Mouse (Mus musculus) fibroblast of lung, adult 2 months (primary cell): Measurements from ENCODE around the gene Sephs2.

Experiments used
- DNase-seq: peaks from one replicate; pipeline ENCODE4 v3.0.0-alpha.2; 2011; ENCODE audit warnings: low read depth

Gene Sephs2

GRCm38 (mm10) chr7:127273925-127274789, at the start of gene Sephs2:
TSS of gene Sephs2 (minus strand) at chr7:127274055.
- peak; percentile 90 for DNase-seq

- DNase-seq = no peak
These were observed 48.2 kb upstream of the Sephs2 start for GRCm38 (mm10) chr7:127322085-127322484.

GRCm38 (mm10) chr7:127321106-127321505, 47.3 kb upstream of the Sephs2 start:
- DNase-seq = no peak

DNA sequence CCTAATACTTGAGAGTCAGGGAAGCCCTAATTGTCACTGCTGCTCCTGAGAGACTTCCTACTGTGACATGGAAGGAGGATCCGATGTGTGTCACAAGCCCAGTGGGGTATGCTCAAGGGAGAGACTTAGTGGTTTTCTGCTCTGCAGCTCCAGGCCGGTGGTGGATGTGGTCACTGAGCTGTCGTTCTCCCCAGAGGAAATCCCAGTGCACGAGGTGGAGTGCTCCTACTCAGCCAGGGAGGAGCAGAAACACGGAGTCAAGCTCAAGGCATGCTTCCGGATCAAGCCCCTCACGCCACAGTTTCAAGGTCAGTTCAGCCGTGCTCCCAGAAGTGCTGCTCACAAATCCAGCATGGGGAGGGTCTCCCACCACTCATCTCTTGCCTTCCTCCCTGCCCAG, 40.1 kb upstream of the Sephs2 start:
- DNase-seq = no peak

DNA sequence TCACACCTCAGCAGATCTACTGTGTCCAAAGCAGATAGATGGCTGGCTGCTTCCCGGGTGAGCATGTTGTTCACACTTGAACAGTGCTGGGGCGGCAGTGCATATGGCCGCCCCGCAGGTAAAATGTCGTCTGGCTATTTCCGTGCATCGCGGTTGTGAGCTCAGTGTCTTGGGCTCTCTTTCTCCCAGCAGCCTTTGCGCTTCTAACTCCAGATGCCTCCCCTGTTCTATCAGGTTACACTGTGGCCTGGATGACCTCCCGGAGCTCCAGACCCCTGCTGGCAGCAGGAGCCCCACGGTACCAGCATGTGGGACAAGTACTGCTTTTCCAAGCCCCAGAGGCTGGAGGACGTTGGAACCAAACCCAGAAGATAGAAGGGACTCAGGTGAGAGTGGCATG, 36.1 kb upstream of the Sephs2 start:
- DNase-seq = no peak

- peak; percentile 22 for DNase-seq
These were observed 35.0 kb upstream of the Sephs2 start for GRCm38 (mm10) chr7:127308887-127309286.

GRCm38 (mm10) chr7:127308431-127308830, 34.6 kb upstream of the Sephs2 start:
- DNase-seq = no peak

DNA sequence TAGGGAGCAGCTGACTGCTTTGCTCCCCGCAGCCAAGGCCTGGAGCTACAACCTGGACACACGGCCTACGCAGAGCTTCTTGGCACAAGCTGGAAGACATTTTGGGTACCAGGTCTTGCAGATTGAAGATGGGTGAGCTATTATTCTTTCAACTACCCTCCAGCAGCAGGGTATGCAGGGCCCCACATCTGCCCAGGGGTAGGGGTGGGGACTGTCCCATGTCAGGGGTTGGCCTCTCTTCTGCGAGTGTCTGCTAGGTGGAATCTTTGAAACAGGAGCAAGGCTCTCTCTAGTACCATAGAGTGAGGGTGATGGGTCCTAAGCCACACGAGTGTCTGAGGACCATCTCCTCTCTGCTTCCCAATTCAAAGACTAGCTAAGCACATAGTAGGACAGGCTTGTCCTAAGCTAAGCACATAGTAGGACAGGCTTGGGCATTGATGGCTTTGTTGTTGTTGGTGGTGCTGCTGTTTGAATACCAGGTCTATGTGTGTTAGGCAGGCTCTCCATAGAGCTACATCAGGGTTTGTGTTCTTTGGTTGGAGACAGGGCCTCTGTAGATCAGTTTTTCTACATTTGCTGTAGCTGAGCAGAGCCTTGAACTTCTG, 23.8 kb upstream of the Sephs2 start:
- no peak for DNase-seq

DNA sequence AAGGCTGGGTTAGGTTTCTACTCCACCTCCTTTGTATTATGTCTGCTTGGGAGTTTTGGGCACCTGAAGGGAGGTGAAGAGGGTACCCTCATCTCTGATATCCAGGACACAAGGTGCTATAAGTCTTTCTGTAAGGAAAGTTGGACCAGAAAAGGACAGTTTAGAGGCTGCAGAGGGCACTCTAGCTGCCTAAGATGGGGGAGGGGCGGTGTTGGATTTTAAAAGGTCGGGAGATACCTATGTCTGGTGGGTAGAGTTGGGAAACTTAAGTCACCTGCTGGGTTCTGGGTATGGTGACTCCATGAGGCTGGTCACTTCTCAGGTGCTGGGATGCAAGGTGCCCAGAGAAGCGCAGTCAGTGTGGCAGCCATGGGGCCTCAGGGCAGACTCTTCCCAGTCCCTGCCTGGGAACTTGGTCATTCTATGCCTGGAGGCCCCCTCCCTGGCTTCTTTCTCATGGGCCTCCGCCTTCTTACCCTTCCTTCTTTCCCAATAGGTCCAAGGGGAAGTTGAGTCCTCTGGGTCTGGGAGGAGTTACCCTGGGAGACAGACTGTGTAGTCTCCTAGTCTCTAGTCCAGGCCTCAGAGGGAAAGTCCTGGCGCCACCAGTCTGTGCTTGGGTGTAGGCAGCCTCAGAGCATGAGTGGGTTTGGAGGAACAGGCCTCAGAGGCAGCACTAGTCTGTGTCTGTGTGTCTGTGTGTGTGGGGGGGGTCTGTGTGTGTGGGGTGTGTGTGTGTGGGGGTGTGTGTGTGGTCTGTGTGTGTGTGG, 23.1 kb upstream of the Sephs2 start:
- no peak for DNase-seq

GRCm38 (mm10) chr7:127296098-127296497, 22.2 kb upstream of the Sephs2 start, which contains the start of gene Itgal:
TSS of gene Itgal (plus strand) at chr7:127296260.
- DNase-seq = no peak

GRCm38 (mm10) chr7:127290142-127290541, 16.3 kb upstream of the Sephs2 start:
- no peak for DNase-seq

- DNase-seq = no peak
These were observed 15.5 kb upstream of the Sephs2 start for GRCm38 (mm10) chr7:127289306-127289705.

DNA sequence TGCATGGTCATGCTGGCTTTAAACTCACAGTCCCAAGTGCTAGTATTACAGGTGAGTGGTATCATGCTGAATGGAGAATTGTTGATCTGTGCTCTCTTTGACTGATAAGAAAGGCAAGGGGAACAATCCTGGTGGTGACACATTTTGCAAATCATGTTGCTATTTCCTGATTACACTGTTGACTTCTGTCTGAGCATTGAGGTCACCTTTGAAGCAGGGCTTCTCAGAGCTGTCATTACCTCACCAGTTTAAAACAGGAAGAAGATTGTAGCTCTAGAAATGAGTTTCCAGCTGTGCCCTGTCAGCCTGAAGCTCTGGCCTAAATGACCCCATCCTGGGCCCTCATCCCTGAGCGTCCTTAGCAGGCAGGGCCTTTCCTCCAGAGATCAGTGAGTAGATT, 14.1 kb upstream of the Sephs2 start:
- no peak for DNase-seq

DNA sequence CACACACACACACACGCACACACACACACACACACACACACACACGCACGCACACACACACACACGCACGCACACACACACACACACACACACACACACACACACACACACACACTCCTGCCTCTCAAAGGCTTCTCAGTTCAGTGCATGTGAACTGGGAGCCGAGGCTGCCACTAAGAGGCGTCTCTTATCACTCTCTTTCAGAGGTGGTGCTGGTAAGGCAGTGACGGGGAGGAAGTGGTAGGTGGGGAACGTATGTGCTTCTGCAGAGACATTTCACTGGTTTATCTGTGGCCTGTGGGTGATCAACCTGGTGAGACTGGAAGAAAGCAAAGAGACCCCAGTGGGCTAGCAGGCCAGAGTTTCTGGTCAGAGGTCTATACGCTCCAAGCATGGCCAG, 11.3 kb upstream of the Sephs2 start:
- DNase-seq = no peak

DNA sequence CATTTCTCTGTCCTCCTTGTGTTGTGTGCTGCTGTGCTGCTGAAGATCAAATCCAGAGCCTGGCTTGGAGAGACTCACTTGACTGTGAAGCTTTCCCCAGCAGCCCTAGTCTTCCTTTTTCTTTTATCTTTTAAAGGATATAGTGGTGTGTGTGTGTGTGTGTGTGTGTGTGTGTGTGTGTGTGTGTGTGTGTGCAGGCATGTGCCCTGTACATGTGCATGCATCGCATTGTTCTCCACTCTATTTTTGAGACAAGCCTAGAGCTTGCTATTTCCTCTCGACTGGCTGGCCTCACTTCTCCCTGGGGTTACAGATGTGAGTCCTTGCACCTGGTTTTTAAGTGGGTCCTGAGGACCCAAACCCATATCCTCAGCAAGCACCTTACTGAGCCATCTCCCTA, 8.3 kb upstream of the Sephs2 start:
- no peak for DNase-seq

DNA sequence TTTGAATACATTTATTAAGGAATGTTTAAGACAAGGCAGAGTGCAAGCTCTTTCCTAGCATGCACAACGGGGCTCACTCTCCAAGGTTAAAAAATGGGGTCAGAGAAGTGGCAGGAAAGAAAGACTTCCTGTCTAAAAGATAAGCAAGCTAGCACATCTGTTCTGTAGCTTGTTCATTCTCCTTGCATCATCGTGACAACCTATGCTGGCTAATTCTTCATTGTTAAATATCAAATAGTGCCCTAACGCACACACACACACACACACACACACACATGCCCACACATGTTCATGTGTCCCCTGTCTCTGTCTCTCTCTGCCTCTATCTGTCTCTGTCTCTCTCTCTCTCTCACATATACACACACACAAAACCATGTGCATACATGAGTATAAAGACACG, 7.3 kb upstream of the Sephs2 start:
- DNase-seq = no peak

DNA sequence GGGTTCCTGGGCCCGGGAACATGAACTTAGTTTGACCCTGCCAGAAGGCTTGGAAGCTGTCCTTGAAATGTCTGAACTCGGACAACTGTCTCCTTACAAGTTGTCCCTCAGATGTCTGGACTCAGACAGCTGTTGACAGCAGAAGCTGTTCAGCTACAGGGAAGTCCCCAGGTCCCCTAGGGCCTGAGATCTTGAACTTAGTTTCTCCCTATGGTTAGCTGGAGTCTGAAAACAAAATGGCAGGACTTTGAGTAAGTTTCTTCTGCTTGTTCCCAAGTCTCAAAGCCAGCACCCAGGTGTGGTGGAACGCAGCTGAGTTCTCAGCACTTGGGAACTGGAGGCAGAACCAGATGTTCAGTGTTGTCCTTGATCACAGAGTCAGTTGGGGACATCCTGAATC, 6.2 kb upstream of the Sephs2 start:
- DNase-seq = no peak

DNA sequence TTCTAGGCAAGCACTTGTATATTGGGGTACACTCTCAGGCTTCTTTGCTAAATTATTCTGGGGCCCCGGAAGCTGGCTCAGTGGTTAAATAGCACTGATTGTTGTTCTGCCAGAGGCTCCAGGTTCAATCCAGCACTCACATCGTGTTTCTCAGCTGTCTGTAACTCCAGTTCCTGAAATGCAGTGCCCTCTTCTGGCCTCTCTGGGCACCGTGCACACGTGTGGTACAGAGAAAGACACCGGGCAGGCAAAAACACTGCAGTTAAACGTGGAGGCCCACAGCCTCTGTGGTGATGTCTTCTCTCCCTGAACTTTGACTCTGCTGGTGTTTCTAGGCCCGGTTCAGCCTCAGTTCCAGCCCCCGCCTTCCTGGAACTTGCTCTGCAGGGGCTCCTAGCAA, 4.5 kb upstream of the Sephs2 start:
- no peak for DNase-seq

GRCm38 (mm10) chr7:127276519-127276961, 2.7 kb upstream of the Sephs2 start:
- no peak for DNase-seq

- DNase-seq = no peak
These were observed 534 bp downstream of the Sephs2 start for GRCm38 (mm10) chr7:127273118-127273923.

- no peak for DNase-seq
These were observed 1.3 kb downstream of the Sephs2 start for GRCm38 (mm10) chr7:127272566-127272965.

DNA sequence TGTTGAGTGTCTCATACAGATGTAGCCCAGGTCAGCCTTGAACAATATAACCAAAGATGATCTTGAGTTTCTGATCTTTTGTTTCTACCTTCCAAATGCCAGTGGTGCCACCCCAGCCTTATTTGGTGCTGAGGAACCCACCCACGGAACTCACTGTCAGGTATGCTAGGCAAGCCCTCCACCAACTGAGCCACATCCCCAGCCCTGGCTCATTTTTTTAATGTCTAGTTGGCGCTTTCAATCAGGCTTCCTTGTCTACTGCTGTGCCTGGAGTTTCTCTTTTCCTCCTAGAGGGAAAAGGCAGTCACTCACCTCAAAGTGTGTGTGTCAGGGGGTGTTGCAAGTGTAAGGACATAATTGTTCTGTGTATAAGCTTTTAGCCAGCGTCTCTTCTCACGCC, 2.8 kb downstream of the Sephs2 start:
- DNase-seq = no peak
